Mouse (Mus musculus): ENCODE measurements around the gene Eaf1. TPM values are rescaled to one million over a fixed set of nuclear protein-coding genes. Genes with fewer than 3 reads are reported as not detected.

Gene Eaf1
- polyA plus RNA-seq, 1 experiment from 2014 or later: 9.7 TPM

DNA sequence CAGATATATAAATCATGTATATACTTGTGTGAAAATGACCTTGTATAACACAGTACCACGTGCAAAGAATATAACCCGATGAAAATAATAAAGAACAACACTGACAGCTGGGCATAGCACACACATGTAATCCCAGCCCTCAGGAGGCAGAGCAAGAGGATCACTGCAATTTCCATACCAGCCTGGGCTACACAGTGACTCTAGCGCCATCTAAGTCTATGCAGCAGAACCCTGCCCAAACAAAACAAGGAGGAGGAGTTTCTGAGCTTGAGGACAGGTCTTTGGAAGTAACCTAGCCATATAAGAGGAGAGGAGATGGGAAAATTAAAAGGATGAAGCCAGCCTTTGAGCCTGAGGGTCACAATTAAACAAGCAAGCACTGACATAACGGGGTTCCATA lies 24.5 kb upstream of the Eaf1 start:
- Histone ChIP-seq H3K4me3 (ENCODE audit: low read depth, low read length) (no peak overlapping the region), H3K36me3 (ENCODE audit: control insufficient read depth, insufficient read depth, low read length) (no peaks in the 10 kb centered on the region), H3K27ac (ENCODE audit: low read depth, low read length) (no peak overlapping the region), H3K4me1 (ENCODE audit: control insufficient read depth, insufficient read depth, low read length) (no peaks in the 10 kb centered on the region), H3K27me3 (replicated peaks; ENCODE audit: control insufficient read depth, insufficient read depth, low read length) (no peaks in the 10 kb centered on the region), H3K9me3 (replicated peaks; ENCODE audit: control insufficient read depth, low read length) (no peaks in the 10 kb centered on the region), H3K9ac (ENCODE audit: low read length) (no peak overlapping the region), H3K4me2 (ENCODE audit: low read length) (no peak overlapping the region)
- ATAC-seq (no peak), DNase-seq (ENCODE audit: low spot score) (no peak)
- WGBS: 58% methylated on average over 4 of the region's 4 CpGs

- no peaks in the 10 kb centered on the region for H3K36me3 ChIP-seq (ENCODE audit: control insufficient read depth, insufficient read depth, low read length)
- no peaks in the 10 kb centered on the region for H3K4me1 ChIP-seq (ENCODE audit: control insufficient read depth, insufficient read depth, low read length)
- no peak overlapping the region for H3K4me3 ChIP-seq (ENCODE audit: low read depth, low read length)
- DNase-seq (ENCODE audit: low spot score) (peak; percentile 85), ATAC-seq (no peak)
- no peak overlapping the region for H3K27ac ChIP-seq (ENCODE audit: low read depth, low read length)
- no peaks in the 10 kb centered on the region for H3K27me3 ChIP-seq (replicated peaks; ENCODE audit: control insufficient read depth, insufficient read depth, low read length)
- no peak overlapping the region for H3K4me2 ChIP-seq (ENCODE audit: low read length)
- no peak overlapping the region for H3K9ac ChIP-seq (ENCODE audit: low read length)
- H3K9me3 ChIP-seq (replicated peaks; ENCODE audit: control insufficient read depth, low read length): no peaks in the 10 kb centered on the region
- 4% methylated on average over 5 of the region's 5 CpGs for WGBS
Measured at GRCm38 (mm10) chr14:31472451-31473061, 21.6 kb upstream of the Eaf1 start.

- Histone ChIP-seq H3K4me1 (ENCODE audit: control insufficient read depth, insufficient read depth, low read length) (no peaks in the 10 kb centered on the region), H3K27me3 (replicated peaks; ENCODE audit: control insufficient read depth, insufficient read depth, low read length) (no peaks in the 10 kb centered on the region), H3K4me3 (ENCODE audit: low read depth, low read length) (no peak overlapping the region), H3K9me3 (replicated peaks; ENCODE audit: control insufficient read depth, low read length) (no peaks in the 10 kb centered on the region), H3K4me2 (ENCODE audit: low read length) (no peak overlapping the region), H3K9ac (ENCODE audit: low read length) (no peak overlapping the region), H3K36me3 (ENCODE audit: control insufficient read depth, insufficient read depth, low read length) (peaks cover 6% of the 10 kb centered on the region), H3K27ac (ENCODE audit: low read depth, low read length) (no peak overlapping the region)
- DNase-seq (ENCODE audit: low spot score): no peak
- no peak for ATAC-seq
- WGBS: 73% methylated on average over 2 of the region's 2 CpGs
Measured at GRCm38 (mm10) chr14:31473297-31473696, 20.9 kb upstream of the Eaf1 start.

DNA sequence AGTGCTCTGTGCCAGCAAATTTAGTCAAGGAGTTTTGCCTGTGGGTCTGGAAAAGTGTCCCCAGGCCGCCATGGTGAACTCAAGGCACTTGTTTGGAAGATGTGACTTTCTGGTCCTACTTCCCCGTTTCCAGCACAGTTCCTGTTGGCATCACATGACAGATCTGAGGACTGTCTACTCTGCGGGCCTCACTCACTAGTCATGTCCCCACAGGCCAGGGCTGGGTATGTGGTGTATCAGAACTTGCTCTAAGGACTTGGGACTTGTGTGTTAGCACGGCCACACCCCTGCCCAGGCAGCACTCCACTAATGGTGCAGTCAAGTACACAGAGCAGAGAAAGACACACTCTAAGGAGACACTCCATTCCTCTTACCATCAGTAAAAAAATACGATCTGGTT lies 11.8 kb upstream of the Eaf1 start:
- DNase-seq (ENCODE audit: low spot score) (no peak), ATAC-seq (no peak)
- no peak overlapping the region for H3K4me3 ChIP-seq (ENCODE audit: low read depth, low read length)
- no peaks in the 10 kb centered on the region for H3K9me3 ChIP-seq (replicated peaks; ENCODE audit: control insufficient read depth, low read length)
- H3K4me1 ChIP-seq (ENCODE audit: control insufficient read depth, insufficient read depth, low read length): no peaks in the 10 kb centered on the region
- no peak overlapping the region for H3K27ac ChIP-seq (ENCODE audit: low read depth, low read length)
- 95% methylated on average over 5 of the region's 5 CpGs for WGBS
- H3K27me3 ChIP-seq (replicated peaks; ENCODE audit: control insufficient read depth, insufficient read depth, low read length): no peaks in the 10 kb centered on the region
- H3K9ac ChIP-seq (ENCODE audit: low read length): no peak overlapping the region
- no peak overlapping the region for H3K4me2 ChIP-seq (ENCODE audit: low read length)
- H3K36me3 ChIP-seq (ENCODE audit: control insufficient read depth, insufficient read depth, low read length): peaks cover 94% of the 10 kb centered on the region

- WGBS: 88% methylated on average over 4 of the region's 4 CpGs
- no peak for DNase-seq (ENCODE audit: low spot score)
- Histone ChIP-seq H3K4me1 (ENCODE audit: control insufficient read depth, insufficient read depth, low read length) (no peaks in the 10 kb centered on the region), H3K27me3 (replicated peaks; ENCODE audit: control insufficient read depth, insufficient read depth, low read length) (no peaks in the 10 kb centered on the region), H3K4me2 (ENCODE audit: low read length) (no peak overlapping the region), H3K9ac (ENCODE audit: low read length) (no peak overlapping the region), H3K9me3 (replicated peaks; ENCODE audit: control insufficient read depth, low read length) (no peaks in the 10 kb centered on the region), H3K4me3 (ENCODE audit: low read depth, low read length) (no peak overlapping the region), H3K27ac (ENCODE audit: low read depth, low read length) (no peak overlapping the region), H3K36me3 (ENCODE audit: control insufficient read depth, insufficient read depth, low read length) (peaks cover 84% of the 10 kb centered on the region)
- ATAC-seq: no peak
Measured at GRCm38 (mm10) chr14:31486465-31486864, 7.7 kb upstream of the Eaf1 start.

- H3K27me3 ChIP-seq (replicated peaks; ENCODE audit: control insufficient read depth, insufficient read depth, low read length): no peaks in the 10 kb centered on the region
- H3K36me3 ChIP-seq (ENCODE audit: control insufficient read depth, insufficient read depth, low read length): peaks cover 80% of the 10 kb centered on the region
- no peak for ATAC-seq
- no peaks in the 10 kb centered on the region for H3K9me3 ChIP-seq (replicated peaks; ENCODE audit: control insufficient read depth, low read length)
- WGBS: 92% methylated on average over 6 of the region's 6 CpGs
- H3K9ac ChIP-seq (ENCODE audit: low read length): no peak overlapping the region
- no peak for DNase-seq (ENCODE audit: low spot score)
- H3K4me3 ChIP-seq (ENCODE audit: low read depth, low read length): no peak overlapping the region
- H3K27ac ChIP-seq (ENCODE audit: low read depth, low read length): no peak overlapping the region
- H3K4me1 ChIP-seq (ENCODE audit: control insufficient read depth, insufficient read depth, low read length): no peaks in the 10 kb centered on the region
- H3K4me2 ChIP-seq (ENCODE audit: low read length): no peak overlapping the region
Measured at GRCm38 (mm10) chr14:31488055-31488454, 6.1 kb upstream of the Eaf1 start.

DNA sequence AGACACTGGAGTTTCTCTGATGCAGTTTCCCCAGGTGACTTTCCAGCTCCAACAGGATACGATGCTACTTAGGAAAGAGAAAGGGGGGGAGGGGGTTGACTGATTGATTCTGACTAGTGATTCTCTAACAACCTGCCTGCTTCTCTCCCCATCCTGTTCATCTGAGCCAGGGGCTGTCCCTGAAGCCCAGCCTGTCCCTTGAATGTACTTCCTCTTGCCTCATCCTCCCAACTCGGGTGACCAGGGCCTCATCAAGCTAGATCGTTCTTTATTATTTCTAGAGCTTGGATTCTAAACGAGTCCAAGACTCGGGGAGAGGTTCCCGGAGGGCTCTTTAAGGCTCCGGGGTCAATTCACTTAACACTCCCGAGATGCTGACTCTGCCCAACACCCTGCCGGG lies 298 bp upstream of the Eaf1 start:
- WGBS: 55% methylated on average over 9 of the region's 9 CpGs
- Histone ChIP-seq H3K4me1 (ENCODE audit: control insufficient read depth, insufficient read depth, low read length) (peaks cover 18% of the 10 kb centered on the region), H3K27me3 (replicated peaks; ENCODE audit: control insufficient read depth, insufficient read depth, low read length) (no peaks in the 10 kb centered on the region), H3K27ac (ENCODE audit: low read depth, low read length) (no peak overlapping the region), H3K4me2 (ENCODE audit: low read length) (peak overlapping the region; percentile 97), H3K9ac (ENCODE audit: low read length) (peak overlapping the region; percentile 91), H3K36me3 (ENCODE audit: control insufficient read depth, insufficient read depth, low read length) (peaks cover 35% of the 10 kb centered on the region), H3K9me3 (replicated peaks; ENCODE audit: control insufficient read depth, low read length) (no peaks in the 10 kb centered on the region), H3K4me3 (ENCODE audit: low read depth, low read length) (peak overlapping the region; percentile 87)
- no peak for ATAC-seq
- no peak for DNase-seq (ENCODE audit: low spot score)

- DNase-seq (ENCODE audit: low spot score) (peak; percentile 96), ATAC-seq (peak; percentile 98)
- Histone ChIP-seq H3K9me3 (replicated peaks; ENCODE audit: control insufficient read depth, low read length) (no peaks in the 10 kb centered on the region), H3K27me3 (replicated peaks; ENCODE audit: control insufficient read depth, insufficient read depth, low read length) (no peaks in the 10 kb centered on the region), H3K36me3 (ENCODE audit: control insufficient read depth, insufficient read depth, low read length) (peaks cover 36% of the 10 kb centered on the region), H3K4me2 (ENCODE audit: low read length) (peak within 1 kb of the TSS; percentile 97), H3K27ac (ENCODE audit: low read depth, low read length) (peak within 1 kb of the TSS; percentile 82), H3K9ac (ENCODE audit: low read length) (peak within 1 kb of the TSS; percentile 91), H3K4me1 (ENCODE audit: control insufficient read depth, insufficient read depth, low read length) (peaks cover 18% of the 10 kb centered on the region), H3K4me3 (ENCODE audit: low read depth, low read length) (peak within 1 kb of the TSS; percentile 87)
- under 1% methylated on average over 49 of the region's 49 CpGs for WGBS
Measured at GRCm38 (mm10) chr14:31494975-31495455, 816 bp downstream of the Eaf1 start, which contains the start of gene Mettl6. TSS of gene Mettl6 (minus strand) at chr14:31495040.

DNA sequence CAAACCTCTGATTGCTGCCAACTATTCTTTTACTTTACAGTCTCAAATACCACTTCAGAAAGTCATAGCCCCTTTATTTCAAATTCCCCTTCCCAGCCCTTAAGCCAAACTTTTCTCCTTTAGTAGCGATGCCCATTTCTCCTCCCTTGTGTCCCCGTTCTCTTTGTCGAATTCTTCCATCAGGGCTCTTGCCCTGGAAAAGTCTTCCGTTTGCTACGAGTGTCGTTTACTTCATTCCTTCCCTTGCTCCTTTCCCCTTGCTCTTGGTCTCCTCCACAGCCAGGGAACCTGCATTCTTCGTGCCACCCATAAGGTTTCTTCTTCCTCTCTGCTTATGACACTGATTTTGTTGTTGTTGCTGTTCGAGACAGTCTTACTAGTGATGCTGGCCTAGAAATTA lies 1.3 kb downstream of the Eaf1 start:
- H3K9ac ChIP-seq (ENCODE audit: low read length): peak overlapping the region; percentile 91
- H3K27ac ChIP-seq (ENCODE audit: low read depth, low read length): peak overlapping the region; percentile 82; the same call in 1 of the 2 replicates
- H3K4me2 ChIP-seq (ENCODE audit: low read length): peak overlapping the region; percentile 97
- H3K9me3 ChIP-seq (replicated peaks; ENCODE audit: control insufficient read depth, low read length): no peaks in the 10 kb centered on the region
- WGBS: 7% methylated on average over 8 of the region's 8 CpGs
- DNase-seq (ENCODE audit: low spot score) (no peak), ATAC-seq (no peak)
- H3K4me3 ChIP-seq (ENCODE audit: low read depth, low read length): peak overlapping the region; percentile 87
- peaks cover 39% of the 10 kb centered on the region for H3K36me3 ChIP-seq (ENCODE audit: control insufficient read depth, insufficient read depth, low read length)
- no peaks in the 10 kb centered on the region for H3K27me3 ChIP-seq (replicated peaks; ENCODE audit: control insufficient read depth, insufficient read depth, low read length)
- peaks cover 18% of the 10 kb centered on the region for H3K4me1 ChIP-seq (ENCODE audit: control insufficient read depth, insufficient read depth, low read length)
